Mouse (Mus musculus) adrenal gland, postnatal 10 days (tissue): ENCODE measurements around the gene Enpp6. TPM values are rescaled to one million over a fixed set of nuclear protein-coding genes. Genes with fewer than 3 reads are reported as not detected.

ENCODE experiments used
- DNase-seq: peaks from one replicate; pipeline ENCODE4 v3.0.0; 2021; ENCODE audit warnings: mixed read lengths
- total RNA-seq, 2 experiments: library from RNA; stranded (reverse); gene quantifications; 2 replicates each; pipeline ENCODE4 v1.2.3; 2021

Enpp6 gene
- total RNA-seq, 2 experiments from 2014 or later, result 1.6 to 2.3 TPM

DNA sequence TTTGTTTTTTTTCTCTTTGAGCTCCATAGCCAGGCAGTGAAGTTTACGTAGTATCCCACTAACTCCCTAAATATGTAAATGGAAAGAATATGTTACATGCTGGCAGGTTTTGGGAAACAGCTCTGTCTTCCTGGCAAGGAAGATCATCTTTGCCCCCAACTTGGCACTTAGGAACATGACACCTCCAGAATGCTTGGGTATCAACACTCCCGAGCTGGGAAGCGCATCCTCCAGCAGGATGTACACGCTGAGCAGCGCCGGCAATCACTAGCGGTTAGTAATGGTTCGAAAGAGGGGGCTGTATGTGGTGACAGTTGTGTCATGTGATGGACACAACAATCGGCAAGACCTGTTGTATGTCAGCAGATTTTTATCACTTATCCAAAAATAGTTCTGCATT, 80.4 kb downstream of the Enpp6 start:
- no peak for DNase-seq

DNA sequence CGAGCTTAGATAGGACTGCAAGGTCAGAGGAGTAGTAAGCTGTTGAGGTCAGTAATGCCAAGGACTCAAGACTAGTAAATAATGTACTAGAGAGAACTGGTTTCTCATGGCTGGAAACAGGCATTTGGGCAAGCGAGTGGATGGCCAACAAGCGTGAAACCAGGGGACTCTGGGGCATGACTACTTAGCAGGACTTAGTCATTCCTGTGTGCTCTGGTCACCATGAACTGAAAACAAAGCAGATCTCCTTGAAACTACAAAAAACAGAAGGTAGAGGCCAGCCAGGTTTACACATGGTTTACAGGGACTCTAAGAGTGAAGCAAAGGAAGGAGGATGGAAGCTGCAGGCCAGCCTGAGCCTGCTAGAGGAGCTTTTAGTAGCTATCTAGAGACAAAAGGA, 82.9 kb downstream of the Enpp6 start:
- no peak for DNase-seq

DNA sequence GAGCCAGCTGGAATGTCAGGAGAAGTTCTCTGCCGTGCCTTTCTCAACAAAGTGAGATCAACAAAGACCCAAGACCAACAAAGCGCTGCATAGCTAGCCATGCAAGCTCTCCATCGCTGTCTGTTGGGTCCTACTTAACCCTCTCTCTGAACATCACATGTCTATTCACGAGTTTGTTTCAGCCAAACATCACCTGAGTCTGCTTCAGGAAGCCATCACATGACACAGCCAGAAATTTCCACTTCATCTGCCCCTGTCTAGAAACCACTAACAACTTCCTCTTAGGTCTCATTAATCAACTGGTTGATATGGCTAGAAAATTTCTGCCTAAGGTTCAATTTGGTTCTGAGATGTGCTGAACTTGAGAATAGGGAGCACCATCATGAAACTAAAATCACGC, 85.3 kb downstream of the Enpp6 start:
- no peak for DNase-seq

DNA sequence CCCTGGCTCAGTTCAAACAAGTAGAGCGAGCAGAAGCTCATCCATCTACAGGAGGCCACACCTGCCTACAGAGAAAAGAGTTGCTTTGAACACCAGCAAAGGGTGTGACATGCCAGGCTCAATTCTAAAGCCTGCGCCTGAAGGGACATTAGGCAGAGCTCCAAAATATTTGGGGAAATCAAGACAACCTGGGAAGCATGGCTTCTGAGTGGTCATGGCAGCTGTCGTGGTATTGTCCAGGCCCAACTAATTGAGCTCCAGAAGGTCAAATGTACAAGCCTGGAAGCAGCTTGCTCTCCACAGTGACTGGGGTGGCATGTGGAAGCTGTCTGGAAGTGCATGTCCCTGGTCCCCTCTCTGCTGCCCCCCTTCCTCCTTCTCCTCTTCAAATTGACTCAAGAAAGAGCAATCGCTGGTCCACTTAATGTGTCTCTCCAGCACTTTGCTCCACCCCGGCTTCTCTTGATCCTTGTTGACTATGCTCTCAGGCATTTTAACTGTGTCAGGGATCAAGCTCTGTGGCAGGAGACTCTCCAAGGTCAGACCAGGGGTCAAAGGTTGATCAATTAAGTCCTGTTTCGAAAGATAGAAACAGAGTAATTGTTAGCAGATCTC, 89.4 kb downstream of the Enpp6 start:
- no peak for DNase-seq

DNA sequence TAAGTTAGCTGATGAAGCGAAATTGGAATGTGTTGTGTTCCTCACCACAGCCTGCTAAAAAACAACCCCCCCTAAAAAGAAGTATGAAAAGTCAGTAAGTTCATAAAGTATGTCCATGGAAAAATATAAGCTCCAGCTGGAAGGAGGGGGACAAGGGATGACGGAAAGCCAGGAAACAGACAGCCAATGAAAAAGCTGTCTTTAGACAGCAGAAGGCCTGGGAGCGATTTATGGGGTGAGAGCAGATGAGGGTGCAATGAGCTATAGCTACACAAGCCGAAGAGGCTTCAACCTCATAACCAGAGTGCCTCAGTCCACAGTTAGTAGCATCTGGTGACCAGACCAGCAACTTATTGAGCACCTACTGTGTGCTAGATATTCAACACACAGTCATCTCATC, 93.3 kb downstream of the Enpp6 start:
- DNase-seq, result no peak

DNA sequence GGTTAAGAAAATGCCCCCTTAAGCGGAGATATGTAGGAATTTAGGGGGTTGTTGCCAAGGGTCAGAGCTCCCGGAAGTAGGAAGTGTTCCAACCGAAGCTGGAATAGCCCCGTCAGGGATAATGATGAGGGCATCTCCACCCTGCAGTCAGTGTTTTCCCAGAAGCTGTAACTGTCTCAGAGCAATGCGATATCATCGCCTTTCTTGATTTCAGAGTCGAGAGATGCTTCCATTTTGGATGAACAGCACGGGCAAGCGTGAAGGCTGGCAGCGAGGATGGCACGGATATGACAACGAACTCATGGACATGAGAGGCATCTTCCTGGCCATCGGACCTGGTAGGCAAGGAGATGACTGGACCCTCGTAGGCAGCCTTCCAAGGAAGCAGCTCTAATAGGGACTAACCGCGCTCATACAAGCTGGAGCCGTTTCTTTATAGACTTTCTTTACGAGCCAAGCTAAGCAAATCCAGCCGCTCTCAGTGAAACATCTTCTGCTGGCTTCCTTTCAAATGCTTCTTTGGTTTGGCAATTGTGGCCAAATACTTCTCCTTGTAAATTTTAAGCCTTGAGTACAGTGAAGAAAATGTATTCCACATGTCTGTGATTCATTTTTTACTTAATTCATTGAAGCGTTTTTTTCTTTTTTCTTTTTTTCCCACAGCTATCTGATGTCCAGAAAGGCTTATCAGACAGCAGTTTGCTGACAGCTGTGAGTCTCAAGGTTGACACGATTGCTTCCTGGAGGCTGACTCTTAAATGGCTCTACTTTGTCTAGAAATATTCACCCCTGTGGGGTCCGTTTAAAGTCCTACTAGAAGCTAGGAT, 95.7 kb downstream of the Enpp6 start:
- peak; percentile 8 for DNase-seq

DNA sequence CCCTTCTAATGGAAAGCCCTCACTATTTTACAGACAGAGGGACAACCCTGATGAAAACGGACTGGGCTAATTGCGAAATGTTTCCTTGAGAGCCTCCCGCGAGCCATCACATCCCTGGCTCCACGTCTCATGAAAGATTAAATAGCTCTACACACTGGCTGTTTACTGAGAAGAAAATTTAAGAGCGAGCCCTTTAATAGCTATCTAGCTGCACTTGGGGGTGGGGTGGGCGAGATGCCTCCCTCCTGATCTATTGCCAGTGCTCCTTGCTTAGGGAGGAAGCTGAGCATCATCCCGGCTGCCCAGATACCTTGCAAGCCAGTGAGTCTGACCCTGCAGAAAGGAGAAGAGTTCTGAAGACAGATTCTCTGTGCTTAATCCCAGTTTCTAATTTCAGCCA, 103.3 kb downstream of the Enpp6 start:
- no peak for DNase-seq

DNA sequence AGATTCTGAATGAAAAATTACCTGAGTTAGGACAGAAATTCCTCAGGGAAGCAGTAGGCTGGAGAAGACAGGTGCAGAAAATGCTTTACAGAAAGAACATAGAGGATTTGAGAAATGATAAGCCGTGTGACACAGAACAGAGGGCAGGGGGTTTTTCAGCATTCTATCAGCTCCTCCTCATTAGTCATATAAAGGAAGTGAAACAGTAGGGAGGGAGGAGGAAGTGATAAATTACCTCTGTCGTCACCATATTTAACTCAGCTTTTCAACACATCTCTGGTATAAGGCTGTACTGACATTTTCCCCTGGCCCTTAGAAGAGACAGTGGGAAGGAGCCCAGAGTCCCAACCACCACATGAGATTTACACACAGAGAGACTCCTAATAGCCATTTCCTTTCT, 118.9 kb downstream of the Enpp6 start:
- no peak for DNase-seq

DNA sequence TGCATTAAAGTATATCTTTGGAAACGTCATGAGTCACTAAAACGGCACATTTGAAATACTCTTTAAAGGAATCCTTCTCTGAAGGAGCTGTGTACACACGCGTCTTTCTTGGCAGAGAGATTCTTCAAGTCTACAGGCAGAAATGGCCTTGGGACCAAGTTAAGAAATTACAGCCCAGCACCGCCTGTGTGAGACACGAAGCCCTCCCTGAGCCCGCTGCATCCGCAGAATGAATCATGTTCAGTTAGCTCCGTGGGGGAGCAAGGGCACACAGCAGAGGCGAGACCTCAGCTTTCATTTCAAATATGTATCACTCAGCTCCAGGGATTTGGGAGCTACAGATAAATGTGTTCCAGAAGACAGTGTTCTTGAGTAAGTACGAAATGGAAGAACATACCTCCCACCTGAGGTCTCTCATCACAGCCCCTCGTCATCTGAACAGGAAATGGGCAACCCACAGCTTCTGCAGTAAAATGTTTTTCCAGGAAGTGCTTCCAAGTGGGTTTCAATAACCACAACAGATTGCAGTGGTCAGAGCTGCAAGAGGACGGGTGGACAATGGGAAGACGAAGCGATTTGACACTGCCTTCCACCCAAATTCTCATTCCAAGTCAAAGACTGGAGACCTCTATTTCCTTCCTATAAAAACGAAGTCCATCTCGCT, 127.6 kb downstream of the Enpp6 start:
- peak; percentile 23 for DNase-seq

DNA sequence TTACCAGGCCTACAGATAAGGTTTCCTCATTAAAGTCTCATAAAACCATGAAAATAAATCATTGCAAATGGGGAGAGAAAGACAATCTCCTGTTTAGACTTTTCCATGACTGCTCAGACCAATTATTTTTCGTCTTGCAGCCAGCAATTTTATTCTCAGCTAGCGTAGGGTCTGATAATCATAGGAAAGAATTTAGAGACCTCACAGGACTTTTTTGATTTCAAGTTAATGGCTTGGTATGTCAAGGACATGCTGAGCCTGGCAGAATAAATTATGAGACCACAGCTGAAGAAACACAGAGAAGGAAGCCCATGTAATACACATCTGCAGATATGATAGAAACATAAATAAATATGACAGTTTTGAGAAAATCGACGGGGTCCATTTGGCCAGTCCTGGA, 130.6 kb downstream of the Enpp6 start:
- no peak for DNase-seq

DNA sequence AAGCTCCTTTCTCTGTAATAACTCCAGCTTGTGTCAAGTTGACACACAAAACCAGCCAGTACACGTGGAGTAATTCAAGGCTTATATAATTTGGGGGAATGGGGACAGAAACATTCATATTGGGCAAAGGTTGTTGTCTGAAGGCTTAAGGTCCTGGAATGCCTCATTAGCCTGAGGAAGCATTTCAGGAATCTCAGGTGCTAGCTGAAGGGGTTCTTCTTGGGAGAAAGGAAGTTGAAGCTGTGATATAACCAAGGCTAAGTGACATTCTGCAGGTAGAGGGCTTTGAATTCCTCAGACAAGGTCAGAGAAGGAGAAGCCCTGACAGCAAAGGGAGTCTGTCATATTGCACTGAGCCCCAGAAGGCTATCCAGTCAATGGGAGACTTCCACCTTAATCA, 133.2 kb downstream of the Enpp6 start:
- no peak for DNase-seq

DNA sequence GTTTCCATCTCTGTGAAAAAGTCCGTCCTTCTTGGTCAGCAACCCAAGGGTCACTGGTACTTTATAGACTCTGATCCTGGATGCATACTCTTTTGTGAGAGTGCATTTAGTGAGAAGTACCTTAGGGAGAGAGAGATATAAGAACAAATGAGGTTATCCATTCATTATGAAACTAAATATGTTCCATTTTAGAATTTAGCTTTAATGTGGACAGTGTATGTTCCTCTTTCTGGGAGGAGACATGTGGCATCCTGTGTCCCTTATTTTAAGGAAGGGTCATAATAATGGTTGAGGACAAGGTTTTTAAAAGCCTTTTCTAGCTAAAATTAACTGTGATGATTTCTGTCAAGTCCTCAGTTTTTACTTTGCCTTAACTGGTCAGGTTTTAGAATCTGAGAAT, 142.2 kb downstream of the Enpp6 start:
- DNase-seq, result no peak

DNA sequence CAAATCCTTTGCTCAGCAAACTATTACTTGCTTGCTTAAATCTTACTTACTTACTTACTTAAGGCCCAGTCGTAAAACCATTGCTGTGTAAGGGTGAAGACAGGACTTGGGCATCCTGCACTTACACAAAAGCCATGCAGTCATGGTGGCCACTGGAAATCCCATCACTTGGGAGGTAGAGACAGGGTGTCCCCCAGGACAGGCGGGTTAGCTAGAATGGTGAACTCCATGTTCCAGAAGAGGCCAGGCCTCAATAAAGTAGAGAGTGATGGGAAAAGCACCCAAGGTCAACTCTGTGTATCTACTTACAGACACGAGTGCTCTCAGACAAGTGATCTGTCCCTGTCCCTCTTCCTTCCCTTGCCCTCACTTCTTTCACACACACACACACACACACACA, 146.7 kb downstream of the Enpp6 start:
- DNase-seq, result no peak

DNA sequence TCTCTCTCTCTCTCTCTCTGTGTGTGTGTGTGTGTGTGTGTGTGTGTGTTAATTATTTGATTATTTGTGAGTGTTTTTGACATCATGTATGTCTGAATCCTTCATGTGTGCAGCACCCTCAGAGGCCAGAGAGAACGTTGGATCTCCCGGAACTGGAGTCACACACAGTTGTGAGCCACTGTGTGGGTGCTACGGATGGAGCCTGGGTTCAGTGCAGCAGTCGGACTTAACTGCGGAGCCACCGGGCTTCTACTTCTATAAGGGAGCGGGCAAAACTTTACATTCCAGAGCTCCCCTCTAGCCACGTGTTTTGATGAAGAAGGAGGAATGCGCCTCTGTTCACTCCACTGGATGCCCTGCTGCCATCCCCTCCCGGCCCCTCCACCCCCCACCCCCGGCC, 148.0 kb downstream of the Enpp6 start:
- no peak for DNase-seq

DNA sequence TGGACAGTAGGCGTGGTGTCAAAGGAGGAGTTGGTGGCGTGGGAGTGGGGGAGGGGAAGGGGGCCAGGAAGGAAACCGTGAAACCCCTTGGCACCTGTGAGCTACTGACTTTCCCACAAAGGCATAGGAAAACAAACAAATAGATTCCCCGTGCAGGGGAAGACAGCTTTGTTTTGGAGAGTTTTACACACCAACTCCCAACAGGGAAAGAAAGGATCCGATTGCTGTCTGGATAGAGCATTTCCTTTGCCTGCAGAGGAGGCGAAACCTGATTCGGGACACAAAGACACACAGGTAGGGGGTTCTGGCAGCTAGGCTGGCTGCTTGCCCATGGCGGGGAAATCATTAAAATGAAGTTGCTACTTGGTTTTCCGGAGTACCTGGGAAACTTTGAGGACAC, 148.9 kb downstream of the Enpp6 start:
- no peak for DNase-seq

DNA sequence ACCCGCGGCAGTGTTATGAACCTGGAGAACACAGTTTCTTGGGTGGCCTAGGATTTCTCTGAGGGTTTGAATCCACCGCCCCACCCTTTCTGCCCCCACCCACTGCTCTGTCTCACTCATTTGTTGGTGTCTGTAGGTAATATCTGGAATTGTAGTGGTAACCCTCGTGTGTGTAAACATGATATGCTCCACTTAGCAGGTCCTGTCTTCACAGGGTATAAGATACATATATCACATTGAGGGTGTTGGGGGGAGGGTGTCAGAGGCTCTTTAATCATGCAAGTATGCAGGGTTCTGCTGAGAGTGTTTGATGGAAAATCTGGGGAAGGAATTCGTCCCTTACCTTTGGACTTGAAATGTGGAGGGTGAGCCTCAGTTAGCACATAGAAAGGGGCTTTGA, 149.4 kb downstream of the Enpp6 start:
- no peak for DNase-seq

DNA sequence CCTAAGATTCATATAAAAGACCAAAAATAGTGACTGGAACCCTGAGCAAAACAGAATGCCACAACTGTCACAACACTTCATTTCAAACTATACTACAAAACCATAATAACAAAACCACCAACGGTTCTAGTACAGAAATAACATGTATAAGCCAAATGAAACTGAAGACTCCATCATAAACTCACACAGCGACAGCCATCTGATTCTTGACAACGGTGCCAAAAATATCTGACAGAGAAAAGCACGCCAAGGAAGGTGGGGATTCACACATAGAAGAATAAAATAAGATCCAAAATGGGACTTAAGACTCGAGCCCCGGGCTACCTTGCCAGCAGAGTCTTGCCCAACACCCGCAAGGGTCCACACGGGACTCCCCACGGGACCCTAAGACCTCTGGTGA, 158.6 kb downstream of the Enpp6 start:
- DNase-seq, result no peak

Other genes with a start within 250 kb of the Enpp6 start
- gene Irf2, start 247.2 kb upstream of the Enpp6 start, total RNA-seq, result 10 to 100 TPM; 54.7 to 56.1 TPM